Mouse (Mus musculus) stomach, embryonic 14.5 days (tissue): ENCODE results near the gene Cnpy3. TPM values are rescaled to one million over a fixed set of nuclear protein-coding genes. Genes with fewer than 3 reads are reported as not detected.

Source experiments
- ATAC-seq: fragments of 200-750 bp; cut with Nextera tagmentation; 2 replicates; pipeline ENCODE4 v1.8.0; 2017; ENCODE audit warnings: low read depth, moderate TSS enrichment; ENCODE audit not compliant: insufficient number of reproducible peaks, insufficient read depth, low FRiP score
- H3K27ac ChIP-seq: fragments of 300-500 bp; sonication (generic); 2 replicates; pipeline ENCODE4 v1.5.1; 2014; ENCODE audit warnings: mild to moderate bottlenecking, low read length, moderate library complexity, mixed read lengths
- H3K27me3 ChIP-seq: fragments of 300-500 bp; sonication (generic); 2 replicates; pipeline ENCODE4 v1.6.1; 2014; ENCODE audit warnings: low read length, control low read depth, mixed read lengths; ENCODE audit not compliant: control insufficient read depth, insufficient read depth
- H3K36me3 ChIP-seq: fragments of 300-500 bp; sonication (generic); 2 replicates; pipeline ENCODE4 v1.6.1; 2014; ENCODE audit warnings: mild to moderate bottlenecking, control low read depth, low read length, moderate library complexity, mixed read lengths; ENCODE audit not compliant: control insufficient read depth, insufficient read depth
- H3K4me1 ChIP-seq: fragments of 300-500 bp; sonication (generic); 2 replicates; pipeline ENCODE4 v1.6.1; 2014; ENCODE audit warnings: low read length, control low read depth, mixed read lengths; ENCODE audit not compliant: control insufficient read depth, insufficient read depth
- H3K4me2 ChIP-seq: fragments of 300-500 bp; sonication (generic); replicated peaks from 2 replicates; pipeline ENCODE4 v1.6.1; 2014; ENCODE audit warnings: low read depth, low read length, control low read depth
- H3K4me3 ChIP-seq: fragments of 300-500 bp; sonication (generic); 2 replicates; pipeline ENCODE4 v1.5.1; 2014; ENCODE audit warnings: low read depth, low read length, control low read depth
- H3K9ac ChIP-seq: fragments of 300-500 bp; sonication (generic); replicated peaks from 2 replicates; pipeline ENCODE4 v1.6.1; 2014; ENCODE audit warnings: low read depth, mild to moderate bottlenecking, control low read depth, low read length, moderate library complexity, mixed read lengths
- H3K9me3 ChIP-seq: fragments of 300-500 bp; sonication (generic); 2 replicates; pipeline ENCODE4 v1.6.1; 2016; ENCODE audit warnings: low read depth, low read length, control low read depth; ENCODE audit not compliant: control insufficient read depth
- WGBS: fragments of 180-500 bp; shearing (Covaris S2); extraction: QIAGEN DNeasy Blood & Tissue Kit; methylation state at CpG from one replicate; pipeline ENCODE4 v1.1.7; 2014; 5-methylcytosine and 5-hydroxymethylcytosine counted together
- polyA plus RNA-seq: library from polyadenylated mRNA; unstranded; fragments of >200 nt; fragmentation: Nextera tagmentation; extraction: Ambion mirVana; gene quantifications from 2 replicates; pipeline ENCODE4 v1.2.1, GENCODE M21; 2014

The Cnpy3 gene
- polyA plus RNA-seq, 1 experiment from 2014 or later = 68.4 TPM

GRCm38 (mm10) chr17:46706375-46707089 lies 45.5 kb downstream of the Cnpy3 start:
- Histone ChIP-seq H3K27ac (no peak overlapping the region), H3K9ac (0 out of 2 replicates have a peak overlapping the region, but pooled peaks have one; percentile 18), H3K4me1 (peaks cover 27% of the 10 kb centered on the region), H3K36me3 (no peaks in the 10 kb centered on the region), H3K4me2 (no peak overlapping the region), H3K9me3 (no peaks in the 10 kb centered on the region), H3K27me3 (no peaks in the 10 kb centered on the region), H3K4me3 (no peak overlapping the region)
- 92% methylated on average over 14 of the region's 14 CpGs for WGBS
- no peak for ATAC-seq

GRCm38 (mm10) chr17:46704887-46705835 lies 46.9 kb downstream of the Cnpy3 start, which contains the start of gene Ppp2r5d:
Gene Ppp2r5d, minus strand, starts transcription at chr17:46705111.
- Histone ChIP-seq H3K9ac (peak within 1 kb of the TSS; percentile 86), H3K27ac (peak within 1 kb of the TSS; percentile 96)

GRCm38 (mm10) chr17:46703971-46704886 lies 47.8 kb downstream of the Cnpy3 start:
- Histone ChIP-seq H3K36me3 (peaks cover 9% of the 10 kb centered on the region; the same call in 1 of the 2 replicates), H3K27me3 (no peaks in the 10 kb centered on the region), H3K9me3 (no peaks in the 10 kb centered on the region), H3K9ac (peak overlapping the region; percentile 86), H3K4me1 (peaks cover 27% of the 10 kb centered on the region), H3K27ac (peak overlapping the region; percentile 96), H3K4me2 (peak overlapping the region; percentile 59), H3K4me3 (peak overlapping the region; percentile 89)
- ATAC-seq = peak; percentile 75
- WGBS = 3% methylated on average over 32 of the region's 41 CpGs

More at GRCm38 (mm10) chr17:46704887-46705835, 46.9 kb downstream of the Cnpy3 start, which contains the start of gene Ppp2r5d:
- Histone ChIP-seq H3K4me1 (peaks cover 27% of the 10 kb centered on the region), H3K9me3 (no peaks in the 10 kb centered on the region), H3K36me3 (no peaks in the 10 kb centered on the region; the same call in 1 of the 2 replicates), H3K27me3 (no peaks in the 10 kb centered on the region), H3K4me2 (peak within 1 kb of the TSS; percentile 79), H3K4me3 (peak within 1 kb of the TSS; percentile 89)
- ATAC-seq = peak; percentile 96
- under 1% methylated on average over 48 of the region's 48 CpGs for WGBS

- 0 out of 2 replicates have a peak overlapping the region, but pooled peaks have one; percentile 86 for H3K9ac ChIP-seq
- no peak overlapping the region for H3K27ac ChIP-seq
- no peak overlapping the region for H3K4me3 ChIP-seq
- H3K36me3 ChIP-seq = peaks cover 11% of the 10 kb centered on the region; the same call in 1 of the 2 replicates
- ATAC-seq = no peak
- no peaks in the 10 kb centered on the region for H3K27me3 ChIP-seq
- H3K9me3 ChIP-seq = no peaks in the 10 kb centered on the region
- 86% methylated on average over 5 of the region's 5 CpGs for WGBS
- no peak overlapping the region; the same call in 1 of the 2 replicates for H3K4me2 ChIP-seq
- peaks cover 27% of the 10 kb centered on the region for H3K4me1 ChIP-seq
Measured at GRCm38 (mm10) chr17:46702506-46702905, 49.5 kb downstream of the Cnpy3 start.

GRCm38 (mm10) chr17:46702100-46702499 lies 49.9 kb downstream of the Cnpy3 start:
- no peaks in the 10 kb centered on the region for H3K9me3 ChIP-seq
- 84% methylated on average over 12 of the region's 12 CpGs for WGBS
- H3K4me2 ChIP-seq = no peak overlapping the region
- H3K36me3 ChIP-seq = peaks cover 11% of the 10 kb centered on the region; the same call in 1 of the 2 replicates
- H3K27me3 ChIP-seq = no peaks in the 10 kb centered on the region
- ATAC-seq = no peak
- no peak overlapping the region for H3K4me3 ChIP-seq
- no peak overlapping the region for H3K27ac ChIP-seq
- peaks cover 27% of the 10 kb centered on the region for H3K4me1 ChIP-seq
- H3K9ac ChIP-seq = no peak overlapping the region

- Histone ChIP-seq H3K36me3 (peaks cover 11% of the 10 kb centered on the region; the same call in 1 of the 2 replicates), H3K4me1 (peaks cover 27% of the 10 kb centered on the region), H3K27ac (no peak overlapping the region), H3K4me3 (no peak overlapping the region), H3K9me3 (no peaks in the 10 kb centered on the region), H3K27me3 (no peaks in the 10 kb centered on the region), H3K4me2 (no peak overlapping the region), H3K9ac (no peak overlapping the region)
- no peak for ATAC-seq
- 80% methylated on average over 12 of the region's 12 CpGs for WGBS
Measured at GRCm38 (mm10) chr17:46701489-46701888, 50.5 kb downstream of the Cnpy3 start.

- Histone ChIP-seq H3K4me2 (no peak overlapping the region), H3K4me3 (no peak overlapping the region), H3K27ac (no peak overlapping the region), H3K9ac (no peak overlapping the region), H3K27me3 (no peaks in the 10 kb centered on the region), H3K9me3 (no peaks in the 10 kb centered on the region), H3K36me3 (peaks cover 11% of the 10 kb centered on the region; the same call in 1 of the 2 replicates), H3K4me1 (peaks cover 22% of the 10 kb centered on the region)
- 86% methylated on average over 3 of the region's 3 CpGs for WGBS
- ATAC-seq = no peak
Measured at GRCm38 (mm10) chr17:46699912-46700311, 52.1 kb downstream of the Cnpy3 start.
